Mouse (Mus musculus): ENCODE results near the gene Sun1.

Gene Sun1

DNA sequence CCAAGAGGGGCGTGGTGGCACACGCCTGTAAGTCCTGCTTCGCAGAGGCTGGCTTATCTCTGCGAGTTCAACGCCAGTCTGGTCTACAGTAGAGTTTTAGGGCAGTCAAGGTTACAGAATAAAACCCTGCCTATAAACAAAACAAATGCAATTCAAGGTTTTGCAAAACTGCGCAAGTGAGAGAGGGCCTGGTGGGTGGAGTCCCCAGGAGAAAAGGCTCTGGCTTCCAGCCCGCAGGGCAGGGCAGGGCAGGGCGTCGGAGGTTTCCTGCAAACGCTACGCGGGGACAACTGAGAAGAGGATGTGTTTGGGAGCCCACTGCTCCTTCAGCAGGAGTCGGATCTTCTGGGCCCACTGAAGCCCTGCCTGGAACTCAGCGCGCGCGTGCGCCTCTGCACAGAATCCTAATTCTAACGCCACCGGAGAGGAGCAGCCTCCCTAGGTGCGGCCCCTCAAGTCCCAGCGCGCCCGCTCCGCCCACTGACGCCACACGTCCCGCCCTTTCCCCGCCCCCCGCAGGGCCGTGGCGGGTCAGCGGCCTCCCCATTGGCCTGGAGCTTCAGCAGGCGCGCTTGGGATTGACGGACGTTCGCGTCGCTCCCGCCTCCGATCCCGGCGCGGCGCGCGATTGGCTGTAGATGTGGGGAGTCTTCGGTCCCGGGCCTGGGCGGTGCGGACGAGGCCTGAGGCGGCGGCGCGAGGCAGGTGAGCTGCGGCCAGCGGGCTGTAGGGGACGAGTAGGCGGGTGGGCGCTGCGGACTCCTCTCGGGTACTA lies at the start of gene Sun1:
TSS of gene Sun1 (plus strand) at position 643 of the 775 bp plus-strand sequence.
- DNase-seq: peak; percentile 98

GRCm38 (mm10) chr5:139160899-139161298 lies 39.5 kb upstream of the Sun1 start:
- no peak for DNase-seq

DNA sequence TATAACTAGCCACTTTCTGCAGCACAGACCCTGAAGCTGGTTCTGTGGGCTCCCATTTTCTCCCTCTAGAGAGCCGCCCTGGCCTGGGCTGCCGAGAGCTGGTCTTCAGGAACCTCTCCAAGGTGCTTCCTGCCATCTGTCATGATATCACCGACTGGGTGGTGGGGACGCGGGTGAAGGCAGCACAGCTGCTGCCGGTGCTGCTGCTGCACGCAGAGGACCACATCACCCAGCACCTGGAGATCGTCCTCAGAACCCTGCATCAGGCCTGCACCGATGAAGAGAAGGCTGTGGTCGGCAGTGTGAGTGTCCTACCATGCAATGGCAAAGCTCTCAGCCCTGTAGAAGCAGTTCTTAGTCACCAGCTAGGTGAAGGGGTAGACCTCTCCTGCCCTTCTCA lies 38.8 kb upstream of the Sun1 start:
- DNase-seq: no peak

GRCm38 (mm10) chr5:139166781-139167361 lies 33.6 kb upstream of the Sun1 start:
- no peak for DNase-seq

- no peak for DNase-seq
These were observed 32.9 kb upstream of the Sun1 start for GRCm38 (mm10) chr5:139167548-139167947.

DNA sequence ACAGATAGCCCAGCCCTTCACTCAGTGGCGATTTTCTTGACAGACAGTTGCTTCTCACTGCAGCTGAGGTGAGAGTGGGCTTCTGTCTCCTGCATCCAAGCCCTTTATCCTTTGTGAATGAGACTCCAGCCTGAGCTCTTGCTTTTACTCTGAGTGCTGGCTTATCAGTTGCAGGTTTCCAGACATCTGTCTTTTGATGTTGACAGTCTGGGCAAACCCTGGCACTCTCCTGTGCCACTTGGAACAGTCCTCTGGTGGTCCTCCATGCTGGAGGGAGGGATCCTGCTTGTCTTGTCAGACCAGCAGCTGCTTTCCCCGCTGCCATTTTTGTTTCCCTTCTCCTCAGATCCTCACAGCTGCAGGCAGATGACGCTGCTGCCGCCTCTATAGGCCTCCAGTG lies 28.5 kb upstream of the Sun1 start:
- no peak for DNase-seq

GRCm38 (mm10) chr5:139174141-139174540 lies 26.3 kb upstream of the Sun1 start:
- no peak for DNase-seq

DNA sequence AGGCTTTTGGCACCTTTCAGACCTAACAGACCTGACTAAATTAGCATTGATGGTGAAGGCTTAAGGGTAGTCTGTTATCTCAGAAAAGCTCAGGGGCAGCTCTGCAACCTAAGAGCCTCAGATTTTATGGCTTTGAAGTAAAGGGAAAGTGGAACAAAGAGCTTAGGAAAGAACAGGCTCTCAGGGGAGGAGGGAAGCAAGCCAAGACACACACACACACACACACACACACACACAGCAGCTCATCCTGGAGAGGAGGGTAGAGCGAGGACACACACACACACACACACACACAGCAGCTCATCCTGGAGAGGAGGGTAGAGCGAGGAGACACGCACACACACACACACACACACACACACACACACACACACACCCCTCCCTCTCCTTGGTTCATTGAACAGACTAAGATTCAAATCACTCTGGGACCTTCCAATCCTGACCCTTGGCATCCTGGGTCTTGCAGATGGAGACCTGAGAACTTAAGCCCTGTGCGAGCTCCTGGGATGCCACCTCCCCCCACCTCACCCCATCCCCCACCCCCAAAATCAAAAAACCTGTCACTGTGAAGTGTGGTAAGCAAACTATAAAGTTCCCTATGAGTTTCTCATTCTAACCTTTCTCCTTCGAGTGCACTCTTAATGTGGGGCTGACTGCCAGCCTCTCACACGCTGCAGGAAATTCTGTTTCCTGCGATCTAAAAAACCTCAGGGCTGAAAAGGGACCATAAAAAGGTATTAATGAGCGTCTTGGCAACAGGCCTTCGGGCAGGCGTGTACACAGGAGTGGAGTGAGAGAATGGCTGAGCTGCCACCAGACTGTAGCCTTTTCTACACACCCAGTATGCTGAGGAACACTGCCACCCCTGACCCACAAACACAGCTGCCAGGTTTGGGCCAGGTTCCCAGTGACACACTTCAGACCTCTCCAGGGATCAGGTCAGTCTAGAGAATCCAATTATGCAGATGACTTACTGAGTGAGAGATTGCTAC lies 25.6 kb upstream of the Sun1 start:
- DNase-seq: peak; percentile 39

DNA sequence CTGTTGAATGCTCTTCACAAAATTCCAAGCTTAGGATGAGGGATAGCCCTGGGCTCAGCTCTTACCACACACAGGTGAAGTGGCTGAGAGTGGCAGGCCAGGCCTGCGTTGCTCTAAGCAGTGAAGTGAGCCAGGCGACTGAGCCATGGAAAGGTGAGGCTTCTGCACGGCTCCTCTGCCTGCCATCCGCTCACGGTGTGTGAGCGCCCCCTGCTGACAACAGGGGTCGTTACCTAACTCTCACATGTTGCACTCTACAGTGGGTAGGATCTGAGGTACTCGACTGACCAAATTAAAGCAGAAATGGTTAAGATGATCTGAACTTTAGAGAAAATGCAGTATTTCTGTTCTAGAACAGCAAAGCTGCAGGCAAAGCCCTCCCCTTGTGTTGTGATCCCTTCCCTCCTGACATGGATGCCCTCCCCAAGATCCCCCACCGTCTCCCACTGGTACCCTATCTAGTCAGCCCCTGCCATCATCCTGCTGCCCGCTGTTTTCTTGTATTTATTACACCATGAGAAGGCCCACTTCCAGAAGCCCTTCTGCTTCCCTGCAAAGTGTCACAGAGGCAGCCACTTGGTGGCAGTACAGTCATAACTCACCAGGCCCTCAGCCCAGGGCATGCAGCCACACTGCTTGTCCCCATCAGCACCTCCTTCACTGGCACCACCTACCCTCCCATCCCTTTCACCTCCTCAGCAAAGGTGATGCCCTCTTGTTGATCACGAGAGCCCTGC lies 21.4 kb upstream of the Sun1 start:
- peak; percentile 69 for DNase-seq

GRCm38 (mm10) chr5:139183131-139183530 lies 17.3 kb upstream of the Sun1 start:
- DNase-seq: no peak

DNA sequence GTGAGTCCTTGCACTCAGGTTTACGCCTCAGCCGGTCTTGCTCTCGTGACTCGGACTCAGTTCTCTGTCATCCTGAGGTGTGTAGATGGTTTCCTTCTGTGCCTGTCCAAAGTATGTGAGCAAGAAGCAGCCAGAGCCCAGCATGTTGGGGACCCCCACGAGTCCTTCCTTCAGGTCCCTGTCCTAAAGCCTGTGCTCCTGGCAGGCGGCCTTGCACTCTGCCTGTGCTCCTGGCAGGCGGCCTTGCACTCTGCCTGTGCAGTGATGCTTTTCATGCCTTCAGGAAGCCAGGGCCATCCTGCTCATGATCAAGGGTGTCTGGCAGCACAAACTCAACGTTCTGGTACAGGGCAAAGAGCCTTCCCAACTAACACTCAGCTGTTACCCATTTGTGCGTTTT lies 16.8 kb upstream of the Sun1 start:
- peak; percentile 41 for DNase-seq

GRCm38 (mm10) chr5:139184897-139185296 lies 15.5 kb upstream of the Sun1 start:
- DNase-seq: no peak

GRCm38 (mm10) chr5:139189726-139190125 lies 10.7 kb upstream of the Sun1 start:
- DNase-seq: no peak

DNA sequence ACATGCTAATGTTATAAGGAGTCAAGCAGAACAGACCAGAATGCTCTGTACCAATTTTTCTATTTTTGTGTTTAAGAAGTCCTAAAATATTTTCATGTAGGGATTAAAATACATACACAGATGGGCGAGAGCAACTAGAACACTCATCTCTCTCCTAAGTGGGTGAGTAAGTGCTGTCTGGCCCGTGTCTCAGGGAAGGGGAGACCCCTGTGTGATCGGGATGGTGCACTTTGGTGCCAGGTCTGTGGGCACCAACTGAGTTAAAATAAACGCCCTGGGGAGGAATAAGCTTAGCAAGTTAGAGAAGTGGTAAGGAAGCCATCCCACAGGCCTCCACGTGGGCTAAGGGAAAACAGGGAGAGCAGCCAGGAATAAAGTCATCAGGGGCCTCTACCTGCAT lies 9.5 kb upstream of the Sun1 start:
- no peak for DNase-seq

GRCm38 (mm10) chr5:139198779-139199178 lies 1.7 kb upstream of the Sun1 start:
- no peak for DNase-seq

GRCm38 (mm10) chr5:139199636-139199994 lies 822 bp upstream of the Sun1 start:
- no peak for DNase-seq

GRCm38 (mm10) chr5:139200770-139201569 lies 533 bp downstream of the Sun1 start:
- DNase-seq: no peak

DNA sequence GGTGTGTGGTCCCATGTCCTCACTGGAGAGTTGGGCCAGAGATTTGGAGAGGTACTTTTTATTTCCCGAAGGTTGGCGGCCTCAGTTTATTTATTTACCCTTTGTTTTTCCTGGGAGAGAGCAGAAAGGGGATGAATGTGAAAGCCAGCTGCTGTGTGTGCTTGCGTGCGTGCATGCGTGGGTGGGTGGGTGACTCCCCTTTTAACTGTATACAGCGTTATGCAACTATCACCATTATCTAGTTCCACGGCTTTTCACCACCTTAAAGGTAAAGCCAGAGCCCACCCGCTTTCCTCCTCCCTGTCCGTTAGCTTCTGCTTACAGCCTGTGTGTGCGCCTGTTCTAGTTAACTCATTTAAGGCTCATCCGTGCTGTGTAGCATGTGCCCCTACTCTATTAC lies 1.7 kb downstream of the Sun1 start:
- no peak for DNase-seq

GRCm38 (mm10) chr5:139203312-139203711 lies 2.9 kb downstream of the Sun1 start:
- no peak for DNase-seq

DNA sequence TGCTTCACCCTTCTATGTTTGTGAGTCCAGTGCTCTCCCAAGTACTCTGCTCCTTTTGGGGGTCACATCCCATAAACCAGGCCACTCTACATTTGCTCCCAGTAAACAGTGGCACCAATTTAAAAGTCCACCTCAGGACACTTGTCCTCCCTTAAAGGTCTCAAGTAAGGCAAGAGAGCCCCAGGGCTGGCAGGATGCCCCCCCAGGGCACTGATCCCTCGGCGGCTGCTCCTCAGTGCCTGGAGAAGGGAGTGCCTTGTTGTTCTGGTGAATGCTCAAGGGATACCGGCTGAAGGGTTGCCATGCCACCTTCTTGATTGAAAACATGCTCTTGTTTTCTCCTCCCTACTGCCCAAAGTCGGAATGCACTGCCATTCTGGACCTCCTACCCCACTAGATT lies 5.6 kb downstream of the Sun1 start:
- DNase-seq: no peak

- DNase-seq: no peak
These were observed 6.1 kb downstream of the Sun1 start for GRCm38 (mm10) chr5:139206525-139206924.

GRCm38 (mm10) chr5:139208183-139208582 lies 7.7 kb downstream of the Sun1 start:
- DNase-seq: no peak

Data from cerebellum, adult 11-12 months (tissue).